Mouse (Mus musculus) heart, adult 9 months (tissue): ENCODE results near the gene Casd1.
A peak's percentile ranks its signal among the peaks of the same experiment; 100 is the strongest.
"Not testable (repeated sequence)": the region's sequence is repeated elsewhere in the genome, so short reads cannot be mapped to it uniquely, and the experiment has no call there.

Experiments
- DNase-seq, 2 experiments: peaks; one replicate each; pipeline ENCODE4 v3.0.0; 2022; ENCODE audit warnings: low spot score in 2 of 2

Gene Casd1

DNA sequence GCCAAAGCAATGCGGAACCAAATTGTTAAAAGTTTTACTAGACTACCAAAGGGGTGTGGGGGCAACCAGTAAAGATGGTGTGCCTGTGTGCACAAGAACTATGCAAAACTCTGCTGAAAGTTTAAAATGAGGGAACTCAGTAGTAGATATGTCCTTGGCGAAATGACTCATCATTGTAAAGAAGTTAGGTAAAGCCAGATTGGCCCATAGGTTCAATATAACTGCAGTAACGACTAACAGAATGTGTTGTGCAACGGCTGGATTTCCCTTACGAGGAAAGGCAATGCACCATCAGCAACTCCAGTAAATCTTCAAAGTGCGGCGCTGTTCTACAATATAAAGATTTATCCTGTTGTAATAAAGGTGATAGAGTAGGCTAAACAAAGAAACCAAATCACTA is 11.8 kb downstream of the Casd1 start:
- no peak for DNase-seq

GRCm38 (mm10) chr6:4617911-4618310 is 17.3 kb downstream of the Casd1 start:
- DNase-seq, result peak in 1 of 2 experiments; percentile 14

- no peak for DNase-seq
Measured at GRCm38 (mm10) chr6:4631464-4631863, 30.8 kb downstream of the Casd1 start.

DNA sequence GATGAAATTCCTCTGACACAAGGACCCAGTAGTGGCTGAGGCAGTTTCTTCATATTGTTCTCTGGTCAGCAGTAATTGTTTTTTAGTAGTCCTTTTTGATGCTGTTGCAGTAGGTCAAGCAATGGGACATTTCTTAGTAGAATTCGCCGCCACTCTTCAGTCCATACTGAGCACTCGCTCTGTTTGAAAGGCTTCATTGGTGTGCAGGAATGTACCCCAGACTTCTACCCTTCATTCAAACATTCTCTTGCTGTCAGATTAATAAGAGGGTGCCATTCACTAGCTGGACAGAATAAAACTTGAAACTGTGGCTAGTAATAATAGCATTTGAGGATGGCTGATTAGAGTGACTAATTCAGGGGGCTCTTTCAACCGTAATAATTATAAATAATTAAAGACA is 32.5 kb downstream of the Casd1 start:
- no peak for DNase-seq

DNA sequence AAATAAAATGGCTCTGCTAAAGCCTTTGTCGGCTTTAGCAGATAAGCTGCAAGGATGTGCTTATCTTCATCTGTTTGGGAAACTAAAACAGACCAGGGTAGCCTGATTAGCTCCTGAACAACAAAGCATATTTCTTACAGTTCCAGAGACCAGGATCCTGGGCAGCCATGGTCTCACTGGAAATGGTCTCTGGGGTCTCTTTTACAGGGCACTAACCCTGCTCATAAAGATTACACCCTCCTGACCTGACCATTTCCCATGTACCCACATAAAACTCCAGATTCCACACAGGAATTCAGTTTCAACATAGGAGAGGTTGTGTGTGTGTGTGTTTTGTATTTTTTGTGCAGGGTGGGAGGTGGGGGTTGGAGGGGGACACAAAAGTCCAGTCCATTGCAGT is 34.2 kb downstream of the Casd1 start:
- DNase-seq, result no peak

DNA sequence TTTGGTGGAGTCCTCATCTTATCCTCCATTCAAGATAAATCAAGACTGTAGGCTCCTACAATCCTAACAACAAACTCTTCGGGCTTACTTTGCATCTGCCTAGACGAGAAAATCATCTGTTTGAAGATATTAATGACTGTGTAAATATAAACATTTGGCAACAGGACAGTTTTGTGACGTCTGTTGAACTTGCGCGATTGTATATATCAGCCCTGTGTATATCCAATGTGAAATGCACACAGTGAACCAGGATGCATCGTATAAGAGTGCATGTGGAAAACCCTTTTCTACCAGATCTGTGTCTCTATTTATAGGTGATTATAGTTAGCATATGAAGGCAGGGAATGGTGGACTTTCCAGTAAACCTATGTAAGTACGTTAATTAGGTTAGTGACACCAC is 41.4 kb downstream of the Casd1 start:
- DNase-seq, result no peak

GRCm38 (mm10) chr6:4647351-4647750 is 46.7 kb downstream of the Casd1 start:
- DNase-seq, result no peak

DNA sequence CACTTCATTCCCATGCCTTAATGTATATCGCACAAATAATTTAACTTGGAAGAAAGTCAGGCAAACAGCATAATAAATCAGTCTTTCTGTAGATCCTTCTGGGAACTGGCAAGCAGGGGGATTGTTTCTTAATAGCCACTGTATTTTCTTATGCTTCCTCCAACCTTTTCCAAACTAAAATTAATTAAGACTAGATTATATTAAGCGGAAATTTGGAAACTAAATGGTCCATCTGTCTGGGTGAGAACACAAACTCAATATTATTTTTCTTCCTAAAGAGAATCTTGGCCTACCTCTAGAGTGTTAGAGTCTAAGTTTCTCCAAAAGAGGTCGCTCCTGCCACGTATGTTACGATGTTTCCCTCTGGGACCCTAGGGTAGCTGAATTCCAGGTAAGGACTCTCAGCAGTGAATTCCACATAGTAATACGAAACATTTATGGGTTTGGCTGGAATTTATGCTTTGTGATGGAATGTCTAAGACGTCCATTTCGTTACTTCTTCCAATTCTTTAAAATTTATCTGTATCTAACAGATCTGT is 52.0 kb downstream of the Casd1 start:
- DNase-seq, result no peak

GRCm38 (mm10) chr6:4653741-4654140 is 53.1 kb downstream of the Casd1 start:
- DNase-seq, result not testable (repeated sequence)

- DNase-seq, result no peak
Measured at GRCm38 (mm10) chr6:4655466-4655865, 54.8 kb downstream of the Casd1 start.

DNA sequence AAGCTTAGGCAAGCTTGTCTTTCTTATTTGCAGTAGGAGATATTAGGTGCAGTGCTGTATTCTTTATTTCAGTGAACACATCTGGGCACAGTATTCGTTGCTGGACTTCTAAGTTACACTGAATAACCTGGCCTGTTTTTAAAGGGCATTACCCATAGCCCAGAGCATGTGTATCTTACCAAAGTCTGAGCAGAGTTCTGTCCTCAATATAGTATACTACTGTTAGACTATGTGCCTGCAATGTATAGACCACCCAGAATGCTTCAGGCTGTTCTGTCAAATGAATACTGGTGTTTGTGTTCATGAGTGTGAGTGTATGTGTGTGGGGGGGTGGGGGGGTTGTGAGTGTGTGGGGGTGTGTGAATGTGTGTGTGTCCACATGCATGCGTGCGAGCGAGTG is 55.3 kb downstream of the Casd1 start:
- no peak for DNase-seq

GRCm38 (mm10) chr6:4658861-4659260 is 58.2 kb downstream of the Casd1 start:
- no peak for DNase-seq

DNA sequence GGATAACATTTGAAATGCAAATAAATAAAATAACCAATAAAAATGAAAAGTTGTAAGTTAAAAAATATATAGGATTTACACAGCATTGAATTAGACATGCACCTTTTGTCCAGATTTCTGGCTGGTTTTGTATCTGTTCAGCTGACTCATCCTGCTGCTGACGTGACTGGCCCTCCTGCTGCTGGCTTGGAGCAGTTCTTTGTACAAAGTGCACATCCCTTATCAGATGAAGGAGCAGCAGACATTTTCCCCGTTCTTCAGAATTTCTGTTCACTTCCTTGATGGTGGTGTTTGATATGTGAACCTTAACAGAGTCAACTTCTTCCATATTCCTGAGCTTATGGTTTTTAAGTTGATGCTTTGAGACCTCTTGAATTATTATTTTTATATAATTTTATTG is 62.9 kb downstream of the Casd1 start:
- DNase-seq, result no peak

GRCm38 (mm10) chr6:4664313-4664712 is 63.7 kb downstream of the Casd1 start:
- DNase-seq, result no peak

GRCm38 (mm10) chr6:4665154-4665553 is 64.5 kb downstream of the Casd1 start:
- no peak for DNase-seq

GRCm38 (mm10) chr6:4677356-4677761 is 76.7 kb downstream of the Casd1 start:
- DNase-seq, result no peak

GRCm38 (mm10) chr6:4679981-4680380 is 79.3 kb downstream of the Casd1 start:
- DNase-seq, result no peak

DNA sequence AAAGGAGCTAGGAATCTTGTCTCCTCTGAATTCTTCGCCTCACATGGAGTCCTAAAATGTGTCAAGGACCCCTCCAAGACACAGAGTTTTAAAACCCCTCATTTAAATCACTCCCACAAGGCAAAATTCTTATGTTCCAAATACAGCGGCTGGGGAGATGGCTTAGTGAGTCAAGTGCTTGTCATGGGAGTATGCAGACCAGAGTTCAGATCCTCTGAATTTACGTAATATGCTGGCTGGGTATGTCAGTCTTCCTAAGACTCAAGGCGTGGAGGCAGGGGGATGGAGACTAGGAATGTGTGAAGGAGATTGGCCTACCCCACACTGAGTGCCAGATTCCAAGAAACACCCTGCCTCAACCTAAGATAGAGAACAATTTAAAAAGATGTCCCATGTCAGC is 79.9 kb downstream of the Casd1 start:
- DNase-seq, result no peak

- no peak for DNase-seq
Measured at GRCm38 (mm10) chr6:4684706-4685340, 84.2 kb downstream of the Casd1 start.

- no peak for DNase-seq
Measured at GRCm38 (mm10) chr6:4690438-4690837, 89.8 kb downstream of the Casd1 start.
